Mouse (Mus musculus) spleen, adult 2 months (tissue): ENCODE results near the gene Myod1. TPM values are rescaled to one million over a fixed set of nuclear protein-coding genes. Genes with fewer than 3 reads are reported as not detected.

Source experiments
- DNase-seq, 2 experiments: peaks; one replicate each; pipeline versions ENCODE4 v3.0.0 to v3.0.0-alpha.2; 2012 to 2021; ENCODE audit warnings: low spot score in 2 of 2, low read depth in 1 of 2
- H3K27ac ChIP-seq: fragments of 200-500 bp; 2 replicates; pipeline ENCODE4 v1.5.1; 2012; ENCODE audit warnings: low read length, inconsistent platforms; ENCODE audit not compliant: insufficient read depth
- H3K27me3 ChIP-seq: fragments of 200-500 bp; 2 replicates; pipeline ENCODE4 v1.6.1; 2012; ENCODE audit warnings: mild to moderate bottlenecking, moderate library complexity, low read length, inconsistent platforms; ENCODE audit not compliant: control insufficient read depth, insufficient read depth
- H3K36me3 ChIP-seq: fragments of 200-500 bp; 2 replicates; pipeline ENCODE4 v1.6.1; 2012; ENCODE audit warnings: mild to moderate bottlenecking, low read length, inconsistent platforms; ENCODE audit not compliant: control insufficient read depth, insufficient read depth
- H3K4me1 ChIP-seq: fragments of 200-500 bp; 2 replicates; pipeline ENCODE4 v1.6.1; 2011; ENCODE audit warnings: inconsistent platforms; ENCODE audit not compliant: control insufficient read depth, insufficient read depth, insufficient read length
- H3K4me3 ChIP-seq: fragments of 200-500 bp; 2 replicates; pipeline ENCODE4 v1.5.1; 2011; ENCODE audit warnings: mild to moderate bottlenecking, inconsistent platforms; ENCODE audit not compliant: insufficient read depth, insufficient read length; ENCODE audit errors: extremely low read depth
- CTCF ChIP-seq: fragments of 200-500 bp; IDR thresholded peaks from 2 replicates; pipeline ENCODE4 v1.5.1; 2011; ENCODE audit warnings: mild to moderate bottlenecking, inconsistent platforms; ENCODE audit not compliant: insufficient read depth, insufficient read length, insufficient replicate concordance; ENCODE audit errors: extremely low read depth
- POLR2A ChIP-seq: fragments of 200-500 bp; IDR thresholded peaks from 2 replicates; pipeline ENCODE4 v1.6.1; 2011; ENCODE audit warnings: low read depth, low read length, inconsistent platforms
- WGBS: fragments of 180-500 bp; shearing (Covaris S2); methylation state at CpG from one replicate; pipeline ENCODE4 v1.1.7; 2018; 5-methylcytosine and 5-hydroxymethylcytosine counted together
- polyA plus RNA-seq: library from polyadenylated mRNA; depleted of rRNA; stranded (reverse); fragments of >200 nt; gene quantifications from 2 replicates; pipeline ENCODE4 v1.2.3, GENCODE M21; 2012; rRNA removed

Gene Myod1
- 0.06 and 0.13 TPM in 2 replicates for polyA plus RNA-seq

GRCm38 (mm10) chr7:46376172-46377007 lies at the start of gene Myod1:
Myod1 (plus strand) TSS chr7:46376474.
- TF ChIP-seq CTCF (no peak), POLR2A (no peak)
- no peak for DNase-seq
- Histone ChIP-seq H3K4me1 (peaks cover 11% of the 10 kb centered on the region), H3K27me3 (peaks cover 20% of the 10 kb centered on the region), H3K27ac (no peak within 1 kb of the TSS), H3K36me3 (no peaks in the 10 kb centered on the region), H3K4me3 (no peak within 1 kb of the TSS)
- WGBS, result 12% methylated on average over 44 of the region's 44 CpGs

DNA sequence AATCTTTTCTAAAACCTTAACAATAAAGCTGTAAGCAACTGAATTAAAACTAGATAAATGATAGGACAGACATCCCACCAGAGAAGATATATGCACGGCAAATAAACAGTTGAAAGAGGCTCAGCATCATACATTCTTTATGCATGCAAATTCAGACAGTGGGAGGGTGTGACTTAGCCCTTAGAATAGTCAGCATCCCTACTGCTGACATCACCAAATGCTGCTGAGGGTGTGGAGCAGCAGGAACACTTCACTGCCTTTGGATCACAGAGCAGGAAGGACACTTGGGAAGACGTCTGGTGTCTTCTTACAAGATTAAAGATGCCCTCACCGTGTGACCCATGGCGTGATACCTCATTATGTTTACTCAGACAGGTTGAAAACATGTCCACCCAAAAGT lies 48.4 kb upstream of the Myod1 start:
- DNase-seq, result no peak
- Histone ChIP-seq H3K27me3 (no peaks in the 10 kb centered on the region), H3K4me1 (no peaks in the 10 kb centered on the region), H3K36me3 (no peaks in the 10 kb centered on the region), H3K4me3 (no peak overlapping the region), H3K27ac (no peak overlapping the region)
- 69% methylated on average over 4 of the region's 4 CpGs for whole genome bisulfite sequencing
- TF ChIP-seq POLR2A, result no peak

- DNase-seq, result no peak
- WGBS, result 89% methylated on average over 9 of the region's 9 CpGs
- Histone ChIP-seq H3K27me3 (no peaks in the 10 kb centered on the region), H3K4me1 (no peaks in the 10 kb centered on the region), H3K4me3 (no peak overlapping the region), H3K36me3 (no peaks in the 10 kb centered on the region), H3K27ac (no peak overlapping the region)
- TF ChIP-seq CTCF (no peak), POLR2A (no peak)
Observed at GRCm38 (mm10) chr7:46337397-46337796, 38.9 kb upstream of the Myod1 start.

- Histone ChIP-seq H3K4me3 (no peak overlapping the region), H3K36me3 (no peaks in the 10 kb centered on the region), H3K27ac (no peak overlapping the region), H3K4me1 (no peaks in the 10 kb centered on the region), H3K27me3 (no peaks in the 10 kb centered on the region)
- no peak for TF ChIP-seq POLR2A
- no peak for TF ChIP-seq CTCF
- no peak for DNase-seq
- WGBS, result 45% methylated on average over 3 of the region's 3 CpGs
Observed at GRCm38 (mm10) chr7:46339818-46340217, 36.5 kb upstream of the Myod1 start.

- H3K27ac ChIP-seq, result no peak overlapping the region
- DNase-seq, result no peak
- H3K27me3 ChIP-seq, result no peaks in the 10 kb centered on the region
- no peaks in the 10 kb centered on the region for H3K36me3 ChIP-seq
- TF ChIP-seq POLR2A (no peak), CTCF (no peak)
- H3K4me3 ChIP-seq, result no peak overlapping the region
- no peaks in the 10 kb centered on the region for H3K4me1 ChIP-seq
- 84% methylated on average over 5 of the region's 5 CpGs for WGBS
Observed at GRCm38 (mm10) chr7:46340295-46340694, 36.0 kb upstream of the Myod1 start.

GRCm38 (mm10) chr7:46341471-46341870 lies 34.8 kb upstream of the Myod1 start:
- H3K4me3 ChIP-seq, result no peak overlapping the region
- H3K36me3 ChIP-seq, result no peaks in the 10 kb centered on the region
- TF ChIP-seq CTCF (no peak), POLR2A (no peak)
- DNase-seq, result no peak
- H3K27me3 ChIP-seq, result no peaks in the 10 kb centered on the region
- WGBS, result 84% methylated on average over 9 of the region's 9 CpGs
- H3K27ac ChIP-seq, result no peak overlapping the region
- H3K4me1 ChIP-seq, result no peaks in the 10 kb centered on the region

DNA sequence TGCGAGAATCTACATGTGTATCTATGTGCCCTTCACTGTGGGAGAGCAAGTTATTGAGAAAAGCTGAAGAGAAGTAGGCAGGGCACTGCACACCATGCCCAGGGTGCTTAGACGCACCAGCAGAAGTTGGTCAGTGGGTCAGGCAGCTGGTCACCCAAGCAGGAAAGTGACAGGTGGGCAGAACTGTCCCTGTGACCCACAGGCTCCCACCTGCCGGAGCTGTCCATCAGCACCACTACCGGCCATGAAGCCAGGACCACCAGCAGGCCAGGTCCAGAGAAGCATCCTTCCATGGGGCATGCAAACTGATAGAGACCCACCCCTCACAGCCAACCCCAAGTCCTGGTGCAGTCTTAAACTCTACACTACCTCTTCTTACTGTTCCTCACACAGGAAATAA lies 28.6 kb upstream of the Myod1 start:
- H3K36me3 ChIP-seq, result no peaks in the 10 kb centered on the region
- no peak for DNase-seq
- peaks cover 8% of the 10 kb centered on the region for H3K27me3 ChIP-seq
- WGBS, result 67% methylated on average over 4 of the region's 4 CpGs
- no peak overlapping the region for H3K27ac ChIP-seq
- H3K4me1 ChIP-seq, result no peaks in the 10 kb centered on the region
- TF ChIP-seq CTCF (no peak), POLR2A (no peak)
- H3K4me3 ChIP-seq, result no peak overlapping the region
